Mouse (Mus musculus) small intestine, adult 2 months (tissue): ENCODE results near the gene Hprt. TPM values are rescaled to one million over a fixed set of nuclear protein-coding genes. Genes with fewer than 3 reads are reported as not detected.

Experiments
- H3K27ac ChIP-seq: fragments of 200-500 bp; 2 replicates; pipeline ENCODE4 v1.5.1; 2012; ENCODE audit warnings: low read depth, low read length, control low read depth, inconsistent platforms; ENCODE audit not compliant: insufficient read depth
- H3K27me3 ChIP-seq: fragments of 200-500 bp; 2 replicates; pipeline ENCODE4 v1.6.1; 2012; ENCODE audit warnings: mild to moderate bottlenecking, moderate library complexity, low read length, inconsistent platforms; ENCODE audit not compliant: control insufficient read depth, insufficient read depth
- H3K36me3 ChIP-seq: fragments of 200-500 bp; 2 replicates; pipeline ENCODE4 v1.6.1; 2012; ENCODE audit warnings: mild to moderate bottlenecking, low read length, control low read depth, inconsistent platforms; ENCODE audit not compliant: control insufficient read depth, insufficient read depth
- H3K4me1 ChIP-seq: fragments of 200-500 bp; 2 replicates; pipeline ENCODE4 v1.6.1; 2012; ENCODE audit warnings: low read length, inconsistent platforms, mixed read lengths; ENCODE audit not compliant: control insufficient read depth, insufficient read depth, insufficient read length
- H3K4me3 ChIP-seq: fragments of 200-500 bp; 2 replicates; pipeline ENCODE4 v1.5.1; 2012; ENCODE audit warnings: low read depth, mild to moderate bottlenecking, control low read depth, inconsistent platforms, low read length, moderate library complexity
- CTCF ChIP-seq: fragments of 200-500 bp; IDR thresholded peaks from 2 replicates; pipeline ENCODE4 v1.5.1; 2012; ENCODE audit warnings: low read depth, mild to moderate bottlenecking, control low read depth, inconsistent platforms, low read length, moderate library complexity, mixed read lengths; ENCODE audit not compliant: insufficient replicate concordance, insufficient read length; ENCODE audit errors: extremely low read depth
- POLR2A ChIP-seq: fragments of 200-500 bp; IDR thresholded peaks from 2 replicates; pipeline ENCODE4 v1.6.1; 2012; ENCODE audit warnings: low read depth, mild to moderate bottlenecking, control low read depth, inconsistent platforms, low read length, moderate library complexity
- WGBS: fragments of 180-500 bp; shearing (Covaris S2); methylation state at CpG from one replicate; pipeline ENCODE4 v1.1.7; 2018; 5-methylcytosine and 5-hydroxymethylcytosine counted together
- polyA plus RNA-seq: library from polyadenylated mRNA; depleted of rRNA; stranded (reverse); fragments of >200 nt; gene quantifications from 2 replicates; pipeline ENCODE4 v1.2.3, GENCODE M21; 2012

Gene Hprt
- polyA plus RNA-seq, 1 experiment = 2.4 TPM

GRCm38 (mm10) chrX:53052652-53053500 lies 64.9 kb downstream of the Hprt start:
- H3K4me1 ChIP-seq = 0 out of 2 replicates have a peak, but pooled peaks cover 4% of the 10 kb centered on the region
- WGBS = 20% methylated on average over 13 of the region's 13 CpGs
- peaks cover 12% of the 10 kb centered on the region; the same call in 1 of the 2 replicates for H3K27me3 ChIP-seq
- TF ChIP-seq CTCF (no peak), POLR2A (no peak)
- H3K27ac ChIP-seq = no peak overlapping the region
- no peak overlapping the region for H3K4me3 ChIP-seq
- no peaks in the 10 kb centered on the region for H3K36me3 ChIP-seq

GRCm38 (mm10) chrX:53053885-53054284 lies 65.9 kb downstream of the Hprt start:
- Histone ChIP-seq H3K4me1 (0 out of 2 replicates have a peak, but pooled peaks cover 4% of the 10 kb centered on the region), H3K27me3 (peaks cover 15% of the 10 kb centered on the region; the same call in 1 of the 2 replicates), H3K27ac (no peak overlapping the region), H3K4me3 (no peak overlapping the region), H3K36me3 (no peaks in the 10 kb centered on the region)
- TF ChIP-seq POLR2A (no peak), CTCF (no peak)
- 55% methylated on average over 5 of the region's 5 CpGs for WGBS

- Histone ChIP-seq H3K4me1 (0 out of 2 replicates have a peak, but pooled peaks cover 4% of the 10 kb centered on the region), H3K36me3 (no peaks in the 10 kb centered on the region), H3K27ac (no peak overlapping the region), H3K27me3 (peaks cover 15% of the 10 kb centered on the region; the same call in 1 of the 2 replicates), H3K4me3 (no peak overlapping the region)
- TF ChIP-seq CTCF (no peak), POLR2A (no peak)
- WGBS = 13% methylated on average over 9 of the region's 9 CpGs
Observed at GRCm38 (mm10) chrX:53055771-53056170, 67.8 kb downstream of the Hprt start.

GRCm38 (mm10) chrX:53056627-53057026 lies 68.7 kb downstream of the Hprt start:
- H3K27me3 ChIP-seq = peaks cover 15% of the 10 kb centered on the region; the same call in 1 of the 2 replicates
- 0 out of 2 replicates have a peak, but pooled peaks cover 4% of the 10 kb centered on the region for H3K4me1 ChIP-seq
- H3K4me3 ChIP-seq = peak overlapping the region; percentile 83
- WGBS = 10% methylated on average over 32 of the region's 33 CpGs
- no peak for TF ChIP-seq POLR2A
- no peak for TF ChIP-seq CTCF
- H3K36me3 ChIP-seq = no peaks in the 10 kb centered on the region
- H3K27ac ChIP-seq = no peak overlapping the region

GRCm38 (mm10) chrX:53057054-53057759 lies 69.3 kb downstream of the Hprt start:
- no peaks in the 10 kb centered on the region for H3K36me3 ChIP-seq
- TF ChIP-seq POLR2A (no peak), CTCF (no peak)
- peak overlapping the region; percentile 83 for H3K4me3 ChIP-seq
- peaks cover 15% of the 10 kb centered on the region; the same call in 1 of the 2 replicates for H3K27me3 ChIP-seq
- 0 out of 2 replicates have a peak, but pooled peaks cover 4% of the 10 kb centered on the region for H3K4me1 ChIP-seq
- WGBS = 5% methylated on average over 40 of the region's 42 CpGs
- H3K27ac ChIP-seq = no peak overlapping the region; the same call in 1 of the 2 replicates

GRCm38 (mm10) chrX:53057760-53058090 lies 69.8 kb downstream of the Hprt start:
- H3K4me3 ChIP-seq = no peak overlapping the region
- H3K36me3 ChIP-seq = no peaks in the 10 kb centered on the region
- peaks cover 15% of the 10 kb centered on the region; the same call in 1 of the 2 replicates for H3K27me3 ChIP-seq
- 0 out of 2 replicates have a peak, but pooled peaks cover 4% of the 10 kb centered on the region for H3K4me1 ChIP-seq
- TF ChIP-seq CTCF = no peak
- no peak for TF ChIP-seq POLR2A
- 54% methylated on average over 6 of the region's 6 CpGs for WGBS
- no peak overlapping the region for H3K27ac ChIP-seq
